Mouse (Mus musculus): ENCODE results near the gene Sdhb. TPM values are rescaled to one million over a fixed set of nuclear protein-coding genes. Genes with fewer than 3 reads are reported as not detected.

The Sdhb gene
- polyA plus RNA-seq, 1 experiment from 2014 or later, result 448 TPM

DNA sequence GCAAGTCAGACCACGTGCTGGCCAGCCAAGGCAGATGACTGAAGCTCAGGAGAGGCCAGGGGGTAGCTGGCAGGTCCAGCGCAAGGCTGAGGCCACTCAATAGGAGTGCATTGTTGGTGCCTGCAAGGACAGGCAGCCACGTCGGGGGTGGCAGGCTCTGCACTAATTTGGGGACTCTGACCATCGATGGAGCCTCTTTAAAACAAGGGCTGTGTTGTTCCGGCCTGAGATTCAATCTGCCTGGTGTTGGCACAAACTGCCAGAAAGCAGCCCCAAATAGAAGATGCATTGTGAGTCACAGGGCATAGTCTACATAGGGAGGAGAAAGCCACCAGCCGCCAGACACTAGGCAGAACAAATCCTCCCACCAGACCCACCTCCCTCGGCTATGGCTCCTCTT lies 31.3 kb upstream of the Sdhb start:
- no peak for ATAC-seq (replicated peaks; ENCODE audit: low FRiP score)
- Histone ChIP-seq H3K27ac (no peak overlapping the region), H3K4me1 (peaks cover 23% of the 10 kb centered on the region), H3K9ac (no peak overlapping the region), H3K9me3 (replicated peaks) (no peaks in the 10 kb centered on the region), H3K4me3 (replicated peaks) (no peak overlapping the region), H3K36me3 (no peaks in the 10 kb centered on the region), H3K27me3 (no peaks in the 10 kb centered on the region), H3K4me2 (no peak overlapping the region)
- WGBS, result 66% methylated on average over 8 of the region's 8 CpGs

DNA sequence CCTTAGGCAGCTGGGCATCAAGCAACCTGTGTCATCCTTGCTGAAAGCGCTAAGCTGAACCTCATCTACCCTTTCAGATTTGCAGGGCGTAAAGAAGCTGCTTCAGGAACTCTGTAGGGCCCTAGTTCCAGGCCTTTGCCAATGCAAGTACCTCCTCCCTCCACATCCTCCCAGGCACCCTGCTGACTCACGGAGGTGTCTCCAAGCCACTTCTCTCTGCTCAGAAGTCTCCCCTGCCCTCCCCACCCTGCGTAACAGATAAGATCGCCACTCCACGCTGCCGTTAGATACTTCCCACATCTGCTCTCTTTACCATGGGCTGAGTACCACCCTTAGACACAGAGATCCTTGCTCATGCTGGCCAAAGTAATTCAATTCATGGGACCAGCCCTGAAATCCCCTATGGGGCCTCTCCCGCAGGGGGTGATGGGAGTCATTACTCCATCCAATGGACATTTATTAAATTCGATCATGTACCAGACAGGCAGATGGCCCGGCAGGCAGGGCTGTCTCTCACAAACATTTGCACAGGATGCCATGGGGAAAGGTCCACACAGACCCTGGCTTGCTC lies 30.0 kb upstream of the Sdhb start:
- H3K36me3 ChIP-seq, result no peaks in the 10 kb centered on the region
- H3K27ac ChIP-seq, result no peak overlapping the region
- H3K27me3 ChIP-seq, result no peaks in the 10 kb centered on the region
- peaks cover 19% of the 10 kb centered on the region for H3K4me1 ChIP-seq
- H3K4me3 ChIP-seq (replicated peaks), result no peak overlapping the region
- no peak overlapping the region for H3K4me2 ChIP-seq
- H3K9ac ChIP-seq, result no peak overlapping the region
- ATAC-seq (replicated peaks; ENCODE audit: low FRiP score), result no peak
- WGBS, result 74% methylated on average over 10 of the region's 10 CpGs
- H3K9me3 ChIP-seq (replicated peaks), result no peaks in the 10 kb centered on the region

DNA sequence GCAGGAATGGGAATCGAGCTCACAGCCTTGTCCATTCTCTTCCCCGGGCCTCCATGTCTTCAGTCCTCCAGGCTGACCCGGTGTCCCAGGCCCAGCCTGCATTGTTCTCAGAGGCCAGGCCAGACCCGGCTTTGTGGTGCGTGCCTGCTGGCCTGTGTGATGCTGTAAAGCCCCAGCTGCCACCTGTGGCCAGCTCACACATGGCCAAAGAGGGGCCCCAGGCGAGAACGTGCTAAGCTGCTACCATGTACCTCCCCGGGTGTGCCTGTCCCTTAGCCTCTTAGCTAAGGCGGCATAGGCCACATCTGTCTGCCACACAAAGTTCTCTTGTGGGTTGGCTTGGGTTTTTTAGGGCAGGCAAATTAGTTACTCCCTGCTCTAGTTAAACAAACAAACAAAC lies 25.4 kb upstream of the Sdhb start:
- 74% methylated on average over 9 of the region's 9 CpGs for WGBS
- Histone ChIP-seq H3K9ac (no peak overlapping the region), H3K9me3 (replicated peaks) (peaks cover 5% of the 10 kb centered on the region; the same call in 1 of the 2 replicates), H3K36me3 (no peaks in the 10 kb centered on the region; the same call in 1 of the 2 replicates), H3K4me3 (replicated peaks) (no peak overlapping the region), H3K27me3 (no peaks in the 10 kb centered on the region), H3K4me2 (no peak overlapping the region), H3K4me1 (peaks cover 8% of the 10 kb centered on the region), H3K27ac (no peak overlapping the region)
- ATAC-seq (replicated peaks; ENCODE audit: low FRiP score), result no peak

DNA sequence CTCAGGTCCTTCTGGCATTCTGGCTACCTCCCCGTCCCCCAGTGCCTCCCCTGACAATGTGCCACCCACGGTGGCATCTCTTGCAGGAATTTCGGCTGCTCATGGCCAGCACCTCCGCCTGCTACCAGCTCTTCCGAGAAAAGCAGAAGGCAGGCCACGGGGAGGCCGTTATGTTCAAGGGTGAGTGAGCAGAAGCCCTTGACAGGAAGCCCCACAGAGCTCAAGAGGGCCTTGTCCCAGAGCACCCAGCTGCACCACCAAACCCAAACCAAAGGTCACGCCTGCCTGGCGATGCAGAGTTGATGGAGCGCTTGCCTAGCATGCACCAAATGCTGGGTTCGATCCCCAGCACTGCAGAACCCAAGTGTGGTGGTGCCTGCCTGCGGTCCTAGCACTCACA lies 16.6 kb upstream of the Sdhb start:
- H3K9me3 ChIP-seq (replicated peaks), result 0 out of 2 replicates have a peak, but pooled peaks cover 3% of the 10 kb centered on the region
- H3K4me3 ChIP-seq (replicated peaks), result no peak overlapping the region
- H3K27me3 ChIP-seq, result no peaks in the 10 kb centered on the region
- WGBS, result 88% methylated on average over 12 of the region's 12 CpGs
- peaks cover 21% of the 10 kb centered on the region for H3K4me1 ChIP-seq
- no peak for ATAC-seq (replicated peaks; ENCODE audit: low FRiP score)
- H3K36me3 ChIP-seq, result no peaks in the 10 kb centered on the region
- H3K9ac ChIP-seq, result no peak overlapping the region
- H3K4me2 ChIP-seq, result no peak overlapping the region
- no peak overlapping the region for H3K27ac ChIP-seq

DNA sequence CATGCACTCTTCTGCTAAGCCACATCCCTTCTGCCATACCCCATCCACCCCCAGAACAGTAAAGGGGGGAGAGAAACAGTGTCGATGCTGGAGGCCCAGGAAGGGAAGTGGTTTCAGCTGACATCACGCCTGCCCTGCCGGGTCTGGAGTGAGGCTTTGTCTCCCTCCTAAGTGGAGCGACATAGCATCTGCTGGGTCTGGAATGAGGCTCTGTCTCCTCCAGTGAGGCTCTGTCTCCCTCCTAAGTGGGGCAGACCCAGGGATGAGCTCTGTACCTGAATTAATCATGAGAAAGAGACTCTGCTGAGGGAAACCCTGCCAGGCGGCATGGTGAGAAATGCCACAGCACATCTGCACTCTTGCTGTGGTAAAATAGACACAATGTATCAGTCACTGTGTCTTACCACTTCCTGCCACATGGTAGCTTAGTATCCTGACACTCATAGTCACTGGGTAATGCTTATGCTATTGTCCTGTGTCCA lies 16.0 kb upstream of the Sdhb start:
- Histone ChIP-seq H3K9me3 (replicated peaks) (0 out of 2 replicates have a peak, but pooled peaks cover 3% of the 10 kb centered on the region), H3K9ac (no peak overlapping the region), H3K4me2 (no peak overlapping the region), H3K36me3 (no peaks in the 10 kb centered on the region), H3K4me3 (replicated peaks) (no peak overlapping the region), H3K27ac (no peak overlapping the region), H3K27me3 (no peaks in the 10 kb centered on the region), H3K4me1 (peaks cover 21% of the 10 kb centered on the region)
- no peak for ATAC-seq (replicated peaks; ENCODE audit: low FRiP score)
- 83% methylated on average over 5 of the region's 5 CpGs for WGBS

DNA sequence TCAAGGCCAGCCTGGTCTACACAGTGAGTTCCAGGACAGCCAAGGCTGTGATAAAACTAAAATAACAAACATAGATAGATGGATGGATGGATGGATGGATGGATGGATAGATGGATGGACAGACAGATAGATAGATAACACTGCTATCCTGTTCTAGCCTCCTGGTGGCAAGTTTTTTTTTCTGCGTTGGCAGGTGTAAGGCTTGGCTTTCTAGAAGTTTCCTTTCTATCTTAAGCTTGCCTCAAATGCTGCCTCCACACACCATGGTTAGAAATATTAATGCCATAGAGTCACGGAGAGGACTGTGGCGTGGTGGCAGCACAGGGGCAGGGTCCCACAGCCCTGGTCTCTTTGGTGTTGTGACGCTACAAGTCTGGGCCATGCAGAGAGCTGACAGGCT lies 15.4 kb upstream of the Sdhb start:
- no peak overlapping the region for H3K4me2 ChIP-seq
- H3K4me3 ChIP-seq (replicated peaks), result no peak overlapping the region
- peaks cover 21% of the 10 kb centered on the region for H3K4me1 ChIP-seq
- no peaks in the 10 kb centered on the region for H3K36me3 ChIP-seq
- H3K27ac ChIP-seq, result no peak overlapping the region
- no peaks in the 10 kb centered on the region for H3K27me3 ChIP-seq
- H3K9ac ChIP-seq, result no peak overlapping the region
- 0 out of 2 replicates have a peak, but pooled peaks cover 3% of the 10 kb centered on the region for H3K9me3 ChIP-seq (replicated peaks)
- no peak for ATAC-seq (replicated peaks; ENCODE audit: low FRiP score)
- WGBS, result 89% methylated on average over 4 of the region's 4 CpGs

DNA sequence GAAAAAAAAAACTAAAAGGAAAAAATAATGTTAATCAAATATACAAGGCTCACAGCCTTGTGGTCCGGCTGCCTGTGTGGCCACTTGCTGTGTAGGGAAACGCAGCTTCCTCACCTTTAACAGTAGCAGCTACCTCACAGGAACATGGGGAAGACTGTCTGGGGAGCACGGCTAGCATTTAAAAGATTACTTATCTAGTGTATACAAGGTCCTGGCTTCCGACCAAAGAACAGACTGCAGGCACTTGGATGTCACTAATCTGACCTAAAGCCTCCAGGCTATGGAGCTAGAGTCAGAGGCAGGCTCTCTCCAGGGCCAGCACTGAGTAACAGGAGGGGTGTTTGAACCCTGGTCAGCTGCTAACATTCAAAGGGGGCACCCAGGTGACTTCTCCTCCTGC lies 15.0 kb upstream of the Sdhb start:
- WGBS, result 64% methylated on average over 4 of the region's 4 CpGs
- H3K36me3 ChIP-seq, result no peaks in the 10 kb centered on the region
- peaks cover 21% of the 10 kb centered on the region for H3K4me1 ChIP-seq
- no peak overlapping the region for H3K4me2 ChIP-seq
- no peak for ATAC-seq (replicated peaks; ENCODE audit: low FRiP score)
- 0 out of 2 replicates have a peak, but pooled peaks cover 3% of the 10 kb centered on the region for H3K9me3 ChIP-seq (replicated peaks)
- no peak overlapping the region for H3K9ac ChIP-seq
- H3K27ac ChIP-seq, result no peak overlapping the region
- H3K4me3 ChIP-seq (replicated peaks), result no peak overlapping the region
- H3K27me3 ChIP-seq, result no peaks in the 10 kb centered on the region

DNA sequence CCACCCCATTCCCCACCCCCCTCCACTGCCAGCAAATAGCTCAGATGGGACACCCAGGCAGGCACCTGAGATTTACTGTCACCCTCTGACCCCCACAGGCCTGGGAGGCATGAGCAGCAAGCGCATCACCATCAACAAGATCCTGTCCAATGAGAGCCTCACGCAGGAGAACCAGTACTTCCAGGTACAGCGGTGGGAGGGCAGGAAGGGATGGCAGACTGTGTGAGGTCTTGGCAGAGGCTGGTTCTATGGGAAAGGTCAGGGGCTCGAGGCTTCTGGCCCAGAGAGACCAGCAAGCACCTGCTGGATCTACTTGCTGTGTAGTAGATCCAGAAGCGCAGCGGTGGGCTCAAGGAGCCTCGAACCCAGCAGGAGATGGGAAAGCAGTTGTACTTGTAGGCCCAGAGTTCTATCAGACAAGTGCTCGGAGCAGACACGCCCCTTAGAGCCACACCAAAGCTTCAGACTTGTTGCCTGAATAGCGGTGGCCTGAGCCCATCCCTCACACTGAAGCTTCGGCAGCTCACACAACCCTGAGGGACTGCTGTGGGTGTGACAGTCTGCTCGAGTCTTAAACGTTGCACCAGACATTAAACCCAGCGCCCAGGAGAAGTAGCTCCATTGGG lies 14.3 kb upstream of the Sdhb start:
- peaks cover 21% of the 10 kb centered on the region for H3K4me1 ChIP-seq
- no peaks in the 10 kb centered on the region for H3K36me3 ChIP-seq
- ATAC-seq (replicated peaks; ENCODE audit: low FRiP score), result no peak; the same call in 1 of the 2 replicates
- H3K9ac ChIP-seq, result no peak overlapping the region
- 49% methylated on average over 14 of the region's 14 CpGs for WGBS
- 0 out of 2 replicates have a peak, but pooled peaks cover 3% of the 10 kb centered on the region for H3K9me3 ChIP-seq (replicated peaks)
- H3K4me3 ChIP-seq (replicated peaks), result no peak overlapping the region
- 0 out of 2 replicates have a peak overlapping the region, but pooled peaks have one; percentile 3 for H3K27ac ChIP-seq
- no peaks in the 10 kb centered on the region for H3K27me3 ChIP-seq
- H3K4me2 ChIP-seq, result no peak overlapping the region

DNA sequence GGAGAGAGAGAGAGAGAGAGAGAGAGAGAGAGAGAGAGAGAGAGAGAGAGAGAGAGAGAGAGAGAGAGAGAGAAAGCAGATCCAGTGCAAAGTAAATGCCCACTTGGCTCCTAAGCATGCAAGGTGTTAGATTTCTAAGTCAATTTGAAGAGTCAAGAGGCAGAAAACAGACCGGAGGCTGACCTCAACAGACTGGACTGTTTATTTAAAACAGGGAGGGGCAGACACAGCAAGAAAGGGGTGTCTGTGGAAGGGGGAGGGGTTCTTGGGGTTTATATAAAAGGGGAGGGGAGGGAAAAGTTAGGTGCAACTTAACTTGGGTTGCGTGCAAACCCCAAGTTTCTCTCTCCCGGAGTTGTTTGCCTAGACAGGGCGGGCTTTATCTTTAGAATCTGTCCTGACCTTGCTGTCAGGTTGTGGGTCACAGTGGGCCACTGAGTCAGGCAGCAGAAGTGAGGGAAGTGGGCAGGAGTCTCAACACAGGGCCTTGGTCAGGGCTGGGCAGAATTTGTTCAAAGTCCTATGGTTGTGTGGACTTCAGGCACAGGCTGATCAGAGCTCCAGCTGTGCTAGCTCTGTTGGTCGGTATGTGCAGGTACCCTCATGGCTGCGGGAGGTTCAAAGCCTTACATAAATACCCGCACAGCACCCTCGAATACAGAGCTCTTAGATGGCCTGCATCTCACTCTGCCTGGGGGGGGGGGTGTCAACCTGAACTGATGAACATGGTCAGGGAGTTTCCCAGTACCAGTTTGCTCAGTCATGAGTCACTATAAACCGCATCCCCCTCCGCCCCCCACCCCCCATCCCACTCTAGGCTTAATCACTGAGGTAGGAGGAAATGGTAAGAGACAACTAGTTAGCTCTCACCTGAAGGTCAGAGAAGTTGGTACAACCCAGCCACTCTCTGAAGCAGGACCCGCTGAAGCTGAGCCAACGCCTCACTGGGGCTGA lies 13.2 kb upstream of the Sdhb start:
- no peaks in the 10 kb centered on the region for H3K27me3 ChIP-seq
- ATAC-seq (replicated peaks; ENCODE audit: low FRiP score), result no peak
- H3K4me1 ChIP-seq, result peaks cover 21% of the 10 kb centered on the region
- no peak overlapping the region for H3K9ac ChIP-seq
- 68% methylated on average over 12 of the region's 12 CpGs for WGBS
- H3K36me3 ChIP-seq, result no peaks in the 10 kb centered on the region
- H3K4me2 ChIP-seq, result no peak overlapping the region
- H3K4me3 ChIP-seq (replicated peaks), result no peak overlapping the region
- 0 out of 2 replicates have a peak, but pooled peaks cover 3% of the 10 kb centered on the region for H3K9me3 ChIP-seq (replicated peaks)
- H3K27ac ChIP-seq, result peak overlapping the region; percentile 45; the same call in 1 of the 2 replicates

DNA sequence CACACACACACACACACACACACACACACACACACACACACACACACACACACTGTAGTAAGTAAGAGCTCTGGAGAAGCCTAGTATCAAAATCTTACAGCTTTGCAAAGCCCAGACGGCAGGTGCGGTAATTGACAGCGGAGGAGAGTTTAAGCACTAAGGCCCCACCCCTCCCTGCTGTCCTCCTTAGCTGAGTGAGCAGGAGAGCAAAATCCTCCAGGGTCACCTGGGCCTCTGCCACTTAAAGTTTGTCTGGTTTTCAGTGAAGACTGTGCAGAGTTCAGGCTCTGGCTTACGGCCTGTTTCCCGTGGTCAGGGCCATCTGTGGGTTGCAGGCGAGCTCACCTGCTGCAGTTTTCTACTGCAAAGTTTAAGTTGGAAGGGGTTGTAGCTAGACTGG lies 12.5 kb upstream of the Sdhb start:
- H3K4me2 ChIP-seq, result no peak overlapping the region
- ATAC-seq (replicated peaks; ENCODE audit: low FRiP score), result no peak
- H3K36me3 ChIP-seq, result no peaks in the 10 kb centered on the region
- H3K4me1 ChIP-seq, result peaks cover 21% of the 10 kb centered on the region
- no peak overlapping the region for H3K9ac ChIP-seq
- H3K9me3 ChIP-seq (replicated peaks), result 0 out of 2 replicates have a peak, but pooled peaks cover 3% of the 10 kb centered on the region
- no peak overlapping the region for H3K4me3 ChIP-seq (replicated peaks)
- H3K27ac ChIP-seq, result no peak overlapping the region
- WGBS, result 73% methylated on average over 6 of the region's 6 CpGs
- H3K27me3 ChIP-seq, result no peaks in the 10 kb centered on the region

DNA sequence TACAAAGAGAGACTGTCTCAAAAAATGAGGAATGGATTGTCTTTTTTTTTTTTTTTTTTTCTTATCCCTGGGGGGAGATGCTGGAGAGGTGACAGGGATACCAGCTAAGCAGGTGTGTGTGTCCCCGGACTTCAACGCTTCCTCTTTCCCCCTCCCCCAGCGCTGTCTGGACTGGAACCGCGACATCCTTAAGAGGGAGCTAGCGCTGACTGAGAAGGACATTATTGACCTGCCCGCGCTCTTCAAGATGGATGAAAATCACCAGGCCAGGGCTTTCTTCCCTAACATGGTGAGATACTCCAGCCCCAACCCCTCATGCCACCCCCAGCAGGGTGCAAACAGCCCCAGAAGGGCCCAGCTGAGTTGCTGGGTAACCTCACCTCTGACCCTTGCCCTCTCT lies 12.0 kb upstream of the Sdhb start:
- H3K36me3 ChIP-seq, result no peaks in the 10 kb centered on the region
- H3K27ac ChIP-seq, result no peak overlapping the region
- WGBS, result 84% methylated on average over 8 of the region's 8 CpGs
- H3K9ac ChIP-seq, result no peak overlapping the region
- peaks cover 21% of the 10 kb centered on the region for H3K4me1 ChIP-seq
- H3K27me3 ChIP-seq, result no peaks in the 10 kb centered on the region
- no peak overlapping the region for H3K4me3 ChIP-seq (replicated peaks)
- ATAC-seq (replicated peaks; ENCODE audit: low FRiP score), result no peak
- H3K9me3 ChIP-seq (replicated peaks), result no peaks in the 10 kb centered on the region
- H3K4me2 ChIP-seq, result no peak overlapping the region

DNA sequence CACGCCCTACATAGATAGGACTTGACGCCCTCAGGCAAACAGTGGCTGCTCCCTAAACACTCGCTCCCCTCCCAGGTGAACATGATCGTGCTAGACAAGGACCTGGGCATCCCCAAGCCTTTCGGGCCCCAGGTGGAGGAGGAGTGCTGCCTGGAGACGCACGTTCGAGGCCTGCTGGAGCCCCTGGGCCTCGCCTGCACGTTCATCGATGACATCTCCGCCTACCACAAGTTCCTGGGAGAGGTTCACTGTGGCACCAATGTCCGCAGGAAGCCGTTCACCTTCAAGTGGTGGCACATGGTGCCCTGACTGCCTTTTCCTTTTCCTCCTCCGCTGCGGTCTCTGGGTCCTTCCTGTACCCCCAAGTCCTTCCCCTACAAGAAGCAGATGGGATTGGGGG lies 11.4 kb upstream of the Sdhb start:
- WGBS, result 88% methylated on average over 16 of the region's 16 CpGs
- Histone ChIP-seq H3K9ac (no peak overlapping the region), H3K9me3 (replicated peaks) (no peaks in the 10 kb centered on the region), H3K27ac (no peak overlapping the region), H3K4me3 (replicated peaks) (no peak overlapping the region), H3K36me3 (no peaks in the 10 kb centered on the region), H3K27me3 (no peaks in the 10 kb centered on the region), H3K4me2 (no peak overlapping the region), H3K4me1 (peaks cover 21% of the 10 kb centered on the region)
- ATAC-seq (replicated peaks; ENCODE audit: low FRiP score), result no peak
